Mouse (Mus musculus): ENCODE results near the gene Hmbs.
"Not testable (repeated sequence)": the region's sequence is repeated elsewhere in the genome, so short reads cannot be mapped to it uniquely, and the experiment has no call there.

- not testable (repeated sequence) for TF ChIP-seq CTCF (IDR thresholded peaks at IDR 0.05; ENCODE audit: borderline replicate concordance, extremely low read depth, insufficient read depth, insufficient read length); POLR2A (IDR thresholded peaks at IDR 0.05; ENCODE audit: borderline replicate concordance, extremely low read depth, insufficient read depth, insufficient read length, poor library complexity, severe bottlenecking)
These were observed 20.4 kb downstream of the Hmbs start for GRCm38 (mm10) chr9:44323656-44324055.

Measured in brain, embryonic 14.5 days (tissue).